Mouse (Mus musculus): ENCODE data around the gene Mst1. TPM values are rescaled to one million over a fixed set of nuclear protein-coding genes. Genes with fewer than 3 reads are reported as not detected.

The Mst1 gene
- total RNA-seq (2023): under 1 TPM; 0.37 to 0.93 TPM

DNA sequence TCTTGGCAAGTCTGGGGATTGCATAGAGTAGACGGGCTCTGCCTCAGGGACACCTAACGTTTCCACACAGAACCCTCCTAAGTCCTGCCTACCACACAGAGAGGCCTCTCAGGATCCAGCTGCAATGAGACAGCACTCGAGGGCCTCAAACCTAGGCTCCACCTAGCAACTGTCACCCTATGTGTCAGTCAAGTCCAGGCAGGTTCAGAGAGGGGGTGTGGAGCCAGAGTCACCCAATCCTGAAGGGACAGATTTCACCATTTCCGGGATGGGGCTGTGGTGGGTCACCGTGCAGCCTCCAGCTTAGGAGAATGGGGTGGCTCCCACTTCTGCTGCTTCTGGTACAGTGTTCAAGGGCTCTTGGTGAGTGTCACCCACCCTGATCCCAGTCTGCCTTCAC, at the start of gene Mst1:
TSS of gene Mst1 (plus strand) at position 269 of the 400 bp plus-strand sequence.

DNA sequence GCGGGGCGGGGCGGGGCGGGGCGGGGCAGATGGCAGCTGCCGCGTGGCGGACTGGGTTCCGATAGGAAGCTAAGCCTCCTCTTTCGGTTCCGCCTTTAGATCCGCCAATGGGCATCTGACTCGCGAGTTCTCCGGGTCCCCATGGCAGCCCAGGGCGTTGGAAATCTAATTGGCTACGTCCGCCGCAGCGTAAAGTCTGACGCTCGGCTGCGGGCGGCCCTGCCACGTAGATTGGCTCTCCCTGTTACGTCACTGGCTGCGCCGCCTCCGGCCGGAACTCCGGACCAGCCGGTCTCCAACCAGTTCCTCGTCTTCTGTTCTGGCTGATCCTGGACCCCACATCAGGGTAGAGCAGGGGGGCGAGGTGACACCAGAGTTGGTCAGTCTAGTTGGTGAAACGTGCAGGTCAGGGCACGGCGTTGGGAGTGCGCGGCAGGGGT, 31.2 kb upstream of the Mst1 start, which contains the start of gene Gmppb:
TSS of gene Gmppb (plus strand) at position 227 of the 440 bp plus-strand sequence.

DNA sequence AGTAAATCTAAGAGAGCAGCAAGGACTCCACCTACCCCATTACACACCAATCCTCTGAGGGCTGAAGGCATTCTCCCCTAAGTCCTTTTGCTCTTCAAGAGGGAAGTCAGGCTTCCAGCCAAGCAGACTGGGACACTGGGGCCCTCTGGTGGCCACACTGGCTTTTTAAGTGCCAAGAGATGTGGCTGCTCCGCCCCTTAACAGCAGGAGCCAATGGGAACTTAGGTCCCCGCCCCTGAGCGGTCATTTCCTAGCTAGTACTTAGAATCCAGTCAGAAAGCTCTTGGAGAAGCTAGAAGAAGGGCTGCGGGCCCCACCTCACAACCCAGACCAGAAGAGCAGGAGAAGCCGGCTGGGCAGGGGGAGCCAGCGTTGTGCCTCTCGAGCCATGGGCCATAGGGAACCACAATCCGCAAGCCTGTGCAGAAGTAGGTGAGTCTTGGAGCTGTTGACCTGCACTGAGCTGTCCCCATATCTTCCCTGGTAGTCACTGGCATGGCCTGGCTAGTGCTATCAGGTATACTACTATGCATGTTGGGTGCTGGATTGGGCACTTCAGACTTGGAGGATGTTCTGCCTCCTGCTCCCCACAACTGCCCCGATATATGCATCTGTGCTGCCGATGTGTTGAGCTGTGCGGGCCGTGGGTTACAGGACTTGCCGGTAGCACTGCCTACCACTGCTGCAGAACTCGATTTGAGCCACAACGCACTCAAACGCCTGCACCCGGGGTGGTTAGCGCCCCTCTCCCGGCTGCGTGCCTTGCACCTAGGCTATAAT, 27.2 kb upstream of the Mst1 start, which contains the start of gene Amigo3:
TSS of gene Amigo3 (plus strand) at position 275 of the 780 bp plus-strand sequence.

DNA sequence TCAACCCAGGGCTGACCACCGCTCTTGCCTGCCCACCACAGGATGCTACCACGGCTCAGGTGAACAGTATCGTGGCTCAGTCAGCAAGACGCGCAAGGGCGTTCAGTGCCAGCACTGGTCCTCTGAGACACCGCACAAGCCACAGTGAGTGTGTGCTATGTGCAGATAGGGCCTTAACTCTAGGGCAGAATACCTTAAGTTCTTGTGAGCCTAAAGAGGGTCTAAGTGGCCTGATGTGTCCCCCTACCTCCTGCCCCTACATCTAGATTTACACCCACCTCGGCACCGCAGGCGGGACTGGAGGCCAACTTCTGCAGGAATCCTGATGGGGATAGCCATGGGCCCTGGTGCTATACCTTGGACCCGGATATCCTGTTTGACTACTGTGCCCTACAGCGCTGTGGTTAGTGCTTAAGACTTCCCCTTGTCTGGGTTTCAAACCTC, 2.8 kb downstream of the Mst1 start, which contains the start of gene Rnf123:
TSS of gene Rnf123 (minus strand) at position 359 of the 444 bp plus-strand sequence.

DNA sequence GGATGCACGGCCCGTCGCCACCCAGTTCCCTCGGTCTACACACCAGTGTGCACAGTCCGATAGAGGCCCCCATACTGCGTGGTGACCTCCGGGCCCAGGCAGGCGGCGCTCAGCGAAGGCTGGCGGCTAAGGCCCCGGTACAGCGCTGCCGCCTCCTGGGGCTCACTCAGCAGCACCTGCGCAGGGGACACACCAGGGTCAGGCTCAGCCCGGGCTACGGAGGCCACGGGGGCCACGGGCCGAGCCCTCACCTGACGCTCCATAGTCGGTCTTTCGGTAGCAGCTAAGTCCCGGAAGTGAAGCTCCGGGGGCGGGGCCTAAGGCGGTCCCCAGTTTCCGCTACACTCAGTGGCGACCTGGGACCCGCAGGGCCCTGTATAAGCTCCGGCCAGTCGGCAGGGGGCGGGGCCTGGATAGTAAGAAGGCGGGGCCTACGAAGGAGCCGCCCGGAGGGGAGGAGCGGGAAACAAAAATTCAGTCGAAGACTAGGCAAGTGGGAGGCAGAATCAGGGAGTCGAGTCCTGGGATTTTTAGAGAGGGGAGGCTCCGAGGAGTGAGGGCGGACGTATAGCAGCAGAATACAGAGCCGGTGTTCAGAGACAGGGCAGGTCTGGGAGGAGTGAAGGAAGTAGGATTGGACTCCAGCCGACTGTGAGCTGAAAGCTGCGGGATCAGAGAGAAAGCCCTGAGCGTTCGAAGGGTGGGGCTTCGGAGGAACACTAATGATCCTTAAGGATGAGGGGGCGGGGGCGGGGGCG, 14.1 kb downstream of the Mst1 start, which contains the start of gene Apeh:
TSS of gene Apeh (minus strand) at position 423 of the 758 bp plus-strand sequence.

Other genes with a start within 250 kb of the Mst1 start
- gene Rbm6, start 207.2 kb upstream of the Mst1 start, total RNA-seq (2023): 10 to 100 TPM; 60.4 to 61.5 TPM
- 10 to 100 TPM in 1 of 2 experiments, 1 to 10 TPM in 1; 9.6 to 10.5 TPM for gene Mon1a, start 192.3 kb upstream of the Mst1 start, total RNA-seq (2023)
- gene Mst1r, start 173.6 kb upstream of the Mst1 start, total RNA-seq (2023): 1 to 10 TPM; 1.4 to 2.2 TPM
- gene Actl11, start 152.0 kb upstream of the Mst1 start, total RNA-seq (2023): not detected
- gene Camkv, start 144.8 kb upstream of the Mst1 start, total RNA-seq (2023): not detected
- gene Traip, start 130.3 kb upstream of the Mst1 start, total RNA-seq (2023): 10 to 100 TPM; 13.1 to 17.7 TPM
- gene Uba7, start 104.9 kb upstream of the Mst1 start, total RNA-seq (2023): 10 to 100 TPM; 63.0 to 83.7 TPM
- not detected for gene Gm20661, start 97.4 kb upstream of the Mst1 start, total RNA-seq (2023)
- 1 to 10 TPM; 2.4 to 2.7 TPM for gene Inka1, start 94.6 kb upstream of the Mst1 start, total RNA-seq (2023)
- gene Cdhr4, start 87.9 kb upstream of the Mst1 start, total RNA-seq (2023): 1 to 10 TPM in 1 of 2 experiments, under 1 TPM in 1; 0.44 to 1.6 TPM
- 1 to 10 TPM in 1 of 2 experiments, not detected in 1; 1.1 TPM for gene Gm20662, start 84.1 kb upstream of the Mst1 start, total RNA-seq (2023)
- gene Ip6k1, start 77.9 kb upstream of the Mst1 start, total RNA-seq (2023): 100 to 1,000 TPM; 105 to 113 TPM
- 10 to 100 TPM; 18.7 to 19.0 TPM for gene Gmppb, start 31.2 kb upstream of the Mst1 start, total RNA-seq (2023)
- gene Amigo3, start 27.3 kb upstream of the Mst1 start, total RNA-seq (2023): 1 to 10 TPM; 3.6 to 4.6 TPM
- 10 to 100 TPM; 49.7 to 65.9 TPM for gene Rnf123, start 2.9 kb downstream of the Mst1 start, total RNA-seq (2023)
- gene Apeh, start 14.2 kb downstream of the Mst1 start, total RNA-seq (2023): 10 to 100 TPM; 54.8 to 67.8 TPM
- under 1 TPM; 0.68 to 0.94 TPM for gene Bsn, start 109.9 kb downstream of the Mst1 start, total RNA-seq (2023)
- gene Dag1, start 183.5 kb downstream of the Mst1 start, total RNA-seq (2023): 1 to 10 TPM; 6.3 to 6.9 TPM
- gene Nicn1, start 210.0 kb downstream of the Mst1 start, total RNA-seq (2023): 1 to 10 TPM; 1.0 to 2.8 TPM
- under 1 TPM in 1 of 2 experiments, not detected in 1; 0.68 TPM for gene Amt, start 216.4 kb downstream of the Mst1 start, total RNA-seq (2023)
- gene Rhoa, start 225.7 kb downstream of the Mst1 start, total RNA-seq (2023): 100 to 1,000 TPM; 425 to 443 TPM
- 10 to 100 TPM; 13.5 to 13.9 TPM for gene Tcta, start 225.7 kb downstream of the Mst1 start, total RNA-seq (2023)